Mouse (Mus musculus) gastrocnemius, adult 2 months (tissue): ENCODE measurements at regions not wholly inside any gene's neighbourhood (a gene's known extent, or its start where the extent isn't known, plus 50 kb on each side); places are given as distances from the start of the nearest gene placed in this dataset.
A peak's percentile ranks its signal among the peaks of the same experiment; 100 is the strongest.

Experiments
- DNase-seq: peaks from one replicate; pipeline ENCODE4 v3.0.0; 2022
- H3K27ac ChIP-seq: fragments of 200-600 bp; 2 replicates; pipeline ENCODE4 v1.8.1; 2022; ENCODE audit warnings: mild to moderate bottlenecking
- H3K4me3 ChIP-seq: fragments of 200-600 bp; 2 replicates; pipeline ENCODE4 v1.8.1; 2022; ENCODE audit warnings: mild to moderate bottlenecking, moderate library complexity
- CTCF ChIP-seq: fragments of 200-600 bp; IDR thresholded peaks from 2 replicates; pipeline ENCODE4 v1.8.1; 2022; ENCODE audit warnings: antibody characterized with exemption, mild to moderate bottlenecking, moderate library complexity
- intact Hi-C: fragments of 180-260 bp; cut with DNase I; formaldehyde crosslinking; loops from one replicate; pipeline ENCODE4 v1.15.1; 2025

DNA sequence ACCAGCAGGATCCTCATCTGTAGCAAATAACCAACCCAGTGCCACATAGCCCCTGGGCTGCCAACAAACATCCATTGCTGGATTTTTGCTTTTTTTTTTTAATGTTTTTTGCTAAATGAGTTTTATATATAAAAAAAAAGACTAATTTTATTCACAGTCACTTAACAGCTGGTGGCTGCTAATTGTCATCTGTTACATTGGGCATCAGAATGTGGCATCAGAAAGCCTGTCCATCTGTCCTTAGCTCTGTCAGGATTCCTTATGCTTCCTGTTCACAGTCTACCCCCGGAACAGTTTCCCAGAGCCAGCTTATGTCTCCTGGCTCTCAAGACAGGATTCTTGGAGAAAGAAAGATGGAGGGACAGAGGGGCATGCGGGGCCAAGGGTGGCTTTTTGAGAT, 132.1 kb downstream of the Gm19935 start:
- Histone ChIP-seq H3K4me3 (no peak overlapping the region), H3K27ac (no peak overlapping the region)
- intact Hi-C loops: no loop called here
- TF ChIP-seq CTCF: no peak
- DNase-seq: no peak

DNA sequence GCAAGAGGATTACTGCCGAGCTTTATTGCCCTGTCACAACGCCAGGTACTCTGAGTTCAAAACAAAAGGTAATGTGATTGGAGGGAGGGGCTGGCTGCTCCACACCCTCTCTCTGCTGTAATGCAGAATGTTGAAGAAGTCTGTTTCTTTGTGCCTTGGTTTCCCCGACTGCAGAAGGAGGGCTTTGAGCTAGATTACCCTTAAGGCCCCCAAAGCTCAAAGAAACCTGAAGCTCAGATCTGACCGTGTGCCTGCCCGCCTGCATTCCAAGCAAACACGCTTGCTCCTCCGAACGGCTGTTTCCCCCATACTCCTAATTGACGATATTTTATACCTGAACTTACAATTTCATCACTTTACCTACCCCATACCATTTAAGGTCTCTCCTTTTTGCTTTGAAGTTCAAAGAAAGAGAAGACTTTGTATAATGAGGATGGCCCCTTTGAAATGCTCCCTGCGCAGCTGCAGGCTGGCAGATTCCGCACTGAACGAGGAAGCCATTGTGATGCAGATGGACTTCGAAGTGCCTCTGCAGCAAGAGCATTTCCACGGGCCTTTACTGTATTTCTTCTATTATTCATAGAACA, 146.6 kb downstream of the Gm19935 start:
- Histone ChIP-seq H3K27ac (no peak overlapping the region), H3K4me3 (peak overlapping the region; percentile 15; the same call in 1 of the 2 replicates)
- DNase-seq: no peak
- no peak for TF ChIP-seq CTCF
- intact Hi-C loops: no loop called here

DNA sequence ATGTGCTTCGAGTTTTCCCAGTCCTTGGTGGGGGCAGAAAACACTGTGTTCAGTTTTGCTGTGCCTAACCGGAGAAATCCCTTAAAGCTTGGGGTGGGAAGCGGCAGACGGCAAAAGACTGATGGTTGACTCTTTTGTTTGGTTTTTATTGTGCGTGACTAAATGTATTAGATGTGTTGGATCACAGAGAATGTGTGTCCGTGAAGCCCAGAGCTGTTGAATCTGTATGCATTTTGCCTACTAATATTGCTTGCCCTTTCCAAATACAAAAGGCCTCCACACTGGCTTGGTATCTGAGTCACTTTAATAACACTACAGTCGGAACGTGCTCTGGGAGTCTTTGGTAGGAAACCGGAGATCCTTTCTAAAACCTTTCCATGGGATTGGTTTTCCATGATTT, 147.8 kb downstream of the Gm19935 start:
- DNase-seq: no peak
- Histone ChIP-seq H3K4me3 (no peak overlapping the region), H3K27ac (no peak overlapping the region)
- intact Hi-C loops: no loop called here
- no peak for TF ChIP-seq CTCF

DNA sequence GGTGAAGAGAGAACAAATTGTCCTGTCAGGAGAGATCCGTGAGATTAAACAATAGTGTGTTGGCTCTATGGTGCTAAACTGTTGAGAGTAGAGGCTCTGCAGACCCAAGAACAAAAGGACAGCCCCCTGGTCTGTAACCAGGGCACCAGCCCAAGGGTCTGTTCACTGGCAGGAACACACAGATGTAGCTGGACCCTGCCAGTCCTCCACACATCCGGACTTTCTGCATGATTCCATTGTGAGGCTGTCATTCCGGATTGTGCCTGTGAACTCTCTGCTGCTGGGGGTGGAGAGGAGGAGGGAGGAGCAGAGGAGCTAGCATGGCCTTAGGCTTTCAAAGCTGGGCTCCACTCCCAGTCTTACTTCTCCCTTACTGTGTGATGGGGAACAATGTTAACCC, 158.1 kb downstream of the Gm19935 start:
- intact Hi-C loops: no loop called here
- DNase-seq: no peak
- H3K27ac ChIP-seq: no peak overlapping the region
- no peak overlapping the region for H3K4me3 ChIP-seq
- no peak for TF ChIP-seq CTCF

DNA sequence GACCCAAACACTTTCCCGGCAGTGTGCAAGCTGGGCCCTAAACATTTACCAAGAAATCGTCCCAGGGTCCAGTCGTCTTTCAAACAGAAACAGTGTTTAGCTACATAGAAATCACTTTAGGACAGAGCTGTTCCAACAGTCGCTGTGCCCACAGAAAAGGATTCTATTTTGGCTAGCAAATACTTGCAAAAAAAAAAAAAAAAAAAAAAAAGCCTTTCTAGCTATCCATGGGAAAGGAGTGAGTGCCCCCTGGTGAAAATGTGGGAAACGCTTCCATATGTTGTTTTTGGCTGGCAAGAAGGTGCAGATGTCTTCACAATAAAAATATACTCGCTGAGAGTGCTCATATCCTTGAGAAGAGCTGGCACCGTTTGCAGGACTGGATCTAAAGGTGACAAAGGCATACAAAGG, 159.5 kb downstream of the Gm19935 start:
- TF ChIP-seq CTCF: peak; percentile 45
- no peak overlapping the region for H3K4me3 ChIP-seq
- H3K27ac ChIP-seq: no peak overlapping the region
- DNase-seq: no peak
- intact Hi-C loops: loop anchor here (2.0 kb wide), 1 partner anchor 657 kb away; no protein-coding TSS in a partner anchor

DNA sequence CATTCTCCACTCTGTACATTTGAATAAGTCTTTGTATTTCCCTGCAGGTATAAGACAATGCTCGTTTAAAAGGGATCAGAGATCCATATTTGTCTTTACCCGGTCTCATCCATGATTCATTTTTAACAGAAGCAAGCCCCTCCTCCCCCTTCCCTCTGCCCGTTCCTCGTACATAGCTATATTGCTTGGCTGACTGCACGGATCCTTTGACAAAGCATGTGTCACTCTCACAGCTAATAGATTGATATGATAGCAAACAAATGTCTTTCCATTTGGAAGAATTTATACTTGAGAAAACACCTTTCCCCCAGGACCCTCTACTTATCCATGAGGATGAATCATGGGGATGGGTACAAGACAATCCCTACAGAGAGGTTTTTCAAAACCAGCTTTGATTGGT, 160.1 kb downstream of the Gm19935 start:
- TF ChIP-seq CTCF: no peak
- no peak overlapping the region for H3K27ac ChIP-seq

DNA sequence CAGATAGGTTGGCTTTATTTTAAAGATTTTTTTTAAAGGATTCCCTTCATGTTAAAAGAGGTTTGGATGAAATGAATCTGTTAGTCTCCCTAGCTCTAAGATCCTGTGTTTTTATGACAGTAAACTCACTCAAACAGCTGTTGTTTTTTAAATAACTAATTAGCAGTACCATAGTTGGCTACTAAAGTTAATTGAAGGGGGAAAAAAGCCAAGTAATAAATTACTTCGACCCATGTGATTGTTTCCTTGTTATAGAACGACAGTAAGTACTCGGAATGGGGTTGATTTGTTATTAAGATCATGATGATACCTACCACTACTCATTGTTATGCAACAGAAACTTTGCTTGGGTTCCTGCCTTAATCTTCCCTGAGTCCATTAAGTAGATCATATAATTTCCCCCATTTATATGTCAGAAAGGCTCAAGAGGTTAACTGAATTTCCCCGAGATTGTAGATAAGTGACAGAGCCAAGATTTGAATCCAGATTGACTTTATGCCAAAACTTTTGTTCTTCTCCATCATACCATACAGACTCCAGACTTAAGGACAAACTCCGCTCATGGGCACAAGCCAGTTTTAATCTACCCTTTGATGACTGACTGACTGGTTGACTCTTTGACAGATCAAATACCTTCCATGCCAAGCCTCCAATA, 160.6 kb downstream of the Gm19935 start:
- Histone ChIP-seq H3K27ac (no peak overlapping the region), H3K4me3 (no peak overlapping the region)
- no peak for DNase-seq
- TF ChIP-seq CTCF: no peak
- intact Hi-C loops: loop anchor here (2.0 kb wide), 1 partner anchor 656 kb away; no protein-coding TSS in a partner anchor

More for the DNA sequence above, 160.1 kb downstream of the Gm19935 start:
- no peak for DNase-seq
- no peak overlapping the region for H3K4me3 ChIP-seq
- intact Hi-C loops: loop anchor here (2.0 kb wide), 1 partner anchor 656 kb away; no protein-coding TSS in a partner anchor

DNA sequence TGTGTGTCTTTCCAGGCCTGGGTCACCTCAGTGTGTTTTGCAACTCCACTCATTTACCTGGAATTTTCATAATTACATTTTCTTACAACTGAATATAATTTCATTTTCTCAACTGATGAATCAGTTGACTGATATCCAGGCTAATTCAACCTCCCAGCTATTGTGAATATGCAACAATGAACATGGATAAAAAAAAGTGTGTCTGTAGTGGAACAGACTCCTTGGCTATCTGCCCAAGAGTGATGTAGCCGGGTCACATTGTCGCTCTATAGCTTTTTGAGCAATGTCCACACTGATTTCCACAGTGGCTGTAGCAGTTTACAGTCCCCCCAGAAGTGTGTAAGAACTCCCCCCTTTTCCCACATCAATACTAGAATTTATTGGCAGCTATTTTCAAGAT, 162.4 kb downstream of the Gm19935 start:
- no peak overlapping the region for H3K27ac ChIP-seq
- intact Hi-C loops: no loop called here
- DNase-seq: no peak

DNA sequence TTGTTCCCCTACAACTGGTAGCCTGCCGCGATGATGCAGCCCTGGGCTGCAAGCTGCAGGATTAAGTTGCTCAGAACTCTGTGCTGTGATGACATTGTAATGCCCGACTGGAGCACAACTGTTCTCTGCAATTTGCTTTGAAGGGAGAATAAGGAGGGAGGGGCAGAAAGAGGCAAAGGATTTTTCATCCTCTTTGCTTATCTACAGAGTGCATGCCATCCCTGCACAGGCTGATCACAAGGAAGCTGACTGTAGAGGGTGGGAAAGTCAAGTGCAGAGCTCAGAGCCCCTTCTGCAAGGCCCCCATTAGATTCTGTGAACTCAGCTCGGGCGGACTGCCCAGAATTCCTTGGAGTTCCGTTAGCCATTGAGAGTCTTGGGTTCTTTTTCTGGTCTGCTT, 174.8 kb downstream of the Gm19935 start:
- Histone ChIP-seq H3K27ac (no peak overlapping the region), H3K4me3 (no peak overlapping the region)
- intact Hi-C loops: no loop called here
- no peak for DNase-seq
- TF ChIP-seq CTCF: no peak

More for the DNA sequence above, 162.4 kb downstream of the Gm19935 start:
- TF ChIP-seq CTCF: no peak
- no peak overlapping the region for H3K4me3 ChIP-seq

DNA sequence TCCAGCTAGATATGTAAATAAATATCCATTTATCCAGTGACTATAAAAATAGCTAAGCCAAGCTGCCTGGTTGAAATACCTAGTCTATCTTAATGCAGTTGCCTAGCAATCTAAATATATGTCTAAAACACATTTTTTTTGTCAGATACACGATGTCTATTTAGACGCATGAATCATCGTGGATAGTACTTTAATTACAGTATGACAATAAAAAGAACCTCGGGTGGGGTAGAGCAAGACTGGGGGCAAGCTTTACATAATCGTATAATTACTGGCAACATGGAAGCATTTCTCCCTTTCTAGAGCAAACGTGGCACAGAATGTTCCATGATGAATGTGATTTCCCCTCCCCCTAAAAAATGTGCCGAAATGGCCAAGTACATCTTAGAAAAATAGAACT, 180.4 kb downstream of the Gm19935 start:
- intact Hi-C loops: no loop called here
- Histone ChIP-seq H3K4me3 (no peak overlapping the region), H3K27ac (no peak overlapping the region)
- no peak for TF ChIP-seq CTCF
- no peak for DNase-seq

DNA sequence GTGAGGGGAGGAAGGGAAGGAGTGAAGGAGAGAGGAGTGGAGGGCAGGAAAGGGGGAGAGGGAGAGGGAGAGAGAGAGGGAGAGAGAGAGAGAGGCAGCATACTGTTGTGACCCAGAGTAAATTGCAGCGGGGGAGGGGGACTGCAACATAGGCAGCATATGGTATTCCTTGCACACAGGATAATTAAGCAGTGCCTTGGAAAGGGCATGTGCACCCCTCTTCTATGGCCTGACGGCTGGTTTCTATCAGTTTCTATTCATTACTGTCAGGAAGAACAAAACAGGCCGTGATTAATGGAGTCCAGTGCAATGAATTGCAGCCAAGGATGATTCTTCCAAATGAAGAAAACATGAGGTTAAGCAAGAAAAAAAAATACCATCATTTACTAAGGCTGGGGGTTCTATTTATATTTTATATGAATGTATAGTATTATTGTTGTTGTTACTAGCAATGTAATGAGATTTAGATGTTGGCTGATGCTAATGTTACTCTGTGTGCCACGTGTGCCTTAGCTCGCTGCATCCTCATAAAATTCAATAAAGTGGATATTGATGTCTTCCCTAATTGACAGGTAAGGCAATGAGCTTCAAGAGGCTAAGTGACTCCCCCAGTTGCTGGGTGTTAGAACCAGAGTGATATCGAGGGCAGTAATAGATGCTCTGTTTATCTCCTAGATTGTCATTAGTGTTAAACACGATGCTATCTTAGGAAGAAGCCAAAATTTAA, 181.3 kb downstream of the Gm19935 start:
- TF ChIP-seq CTCF: no peak
- intact Hi-C loops: no loop called here

DNA sequence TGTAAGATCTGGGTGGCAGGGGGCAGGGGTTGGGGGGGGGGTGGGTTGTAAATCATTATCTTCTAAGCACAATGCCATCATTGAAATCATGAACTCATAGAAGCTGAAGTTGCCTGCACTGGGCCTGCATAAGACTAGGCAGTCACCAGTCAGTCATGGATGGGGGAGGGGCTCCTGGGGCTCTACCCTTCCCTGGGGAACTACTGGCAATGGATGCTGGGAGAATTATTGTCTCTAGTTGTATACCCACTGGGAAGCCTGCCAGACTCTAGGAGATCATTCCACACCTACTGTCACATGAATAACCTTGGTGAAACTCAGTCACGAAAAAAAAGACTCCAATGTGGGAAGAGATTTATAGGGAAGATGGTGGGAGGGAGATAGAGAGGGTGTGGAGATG, 186.4 kb downstream of the Gm19935 start:
- no peak for TF ChIP-seq CTCF
- Histone ChIP-seq H3K27ac (no peak overlapping the region), H3K4me3 (no peak overlapping the region)
- no peak for DNase-seq
- intact Hi-C loops: no loop called here

More for the DNA sequence above, 181.3 kb downstream of the Gm19935 start:
- Histone ChIP-seq H3K4me3 (no peak overlapping the region), H3K27ac (no peak overlapping the region)
- DNase-seq: no peak

DNA sequence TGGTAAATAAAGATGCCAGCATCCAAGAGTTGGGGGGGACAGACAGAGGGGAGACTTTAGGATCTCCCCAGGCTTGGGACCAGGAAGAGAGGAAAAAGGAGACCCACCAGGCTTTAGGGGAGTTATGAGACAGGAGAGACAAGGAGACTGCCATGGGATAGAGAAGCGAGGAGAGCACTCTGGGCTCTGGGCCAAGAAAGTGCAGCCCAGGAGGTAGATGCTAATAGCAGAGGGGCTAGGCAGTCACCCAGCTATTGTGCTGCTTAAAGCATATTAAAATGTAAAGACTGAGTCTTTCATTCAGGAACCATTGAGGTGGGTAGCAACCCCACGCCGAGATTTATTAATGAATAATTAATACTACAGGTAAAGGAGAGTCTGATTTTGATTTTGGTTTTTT, 208.8 kb downstream of the Gm19935 start:
- TF ChIP-seq CTCF: no peak
- no peak overlapping the region for H3K27ac ChIP-seq
- DNase-seq: no peak
- H3K4me3 ChIP-seq: no peak overlapping the region
- intact Hi-C loops: no loop called here
